Mouse (Mus musculus): ENCODE measurements around the gene Gm20547. TPM values are rescaled to one million over a fixed set of nuclear protein-coding genes. Genes with fewer than 3 reads are reported as not detected.
A peak's percentile ranks its signal among the peaks of the same experiment; 100 is the strongest.

The Gm20547 gene
- polyA plus RNA-seq, 1 experiment from 2014 or later = not detected

- Histone ChIP-seq H3K27ac (no peak within 1 kb of the TSS), H3K4me1 (peaks cover 3% of the 10 kb centered on the region; the same call in 1 of the 2 replicates), H3K36me3 (replicated peaks) (peaks cover 5% of the 10 kb centered on the region; the same call in 1 of the 2 replicates), H3K9me3 (no peaks in the 10 kb centered on the region), H3K4me2 (no peak within 1 kb of the TSS), H3K4me3 (replicated peaks) (no peak within 1 kb of the TSS), H3K27me3 (peaks cover 9% of the 10 kb centered on the region; the same call in 1 of the 2 replicates), H3K9ac (no peak within 1 kb of the TSS)
- WGBS = 76% methylated on average over 8 of the region's 8 CpGs
- ATAC-seq (ENCODE audit: low FRiP score) = no peak
Observed at GRCm38 (mm10) chr17:34862416-34863081, 19.3 kb downstream of the Gm20547 start, which contains the start of gene Cfb. Gene Cfb, minus strand, starts transcription at chr17:34862518.

- WGBS = 80% methylated on average over 13 of the region's 13 CpGs
- no peak overlapping the region for H3K4me3 ChIP-seq (replicated peaks)
- H3K27me3 ChIP-seq = 0 out of 2 replicates have a peak, but pooled peaks cover 9% of the 10 kb centered on the region
- peaks cover 3% of the 10 kb centered on the region; the same call in 1 of the 2 replicates for H3K4me1 ChIP-seq
- peaks cover 12% of the 10 kb centered on the region; the same call in 1 of the 2 replicates for H3K36me3 ChIP-seq (replicated peaks)
- no peak for ATAC-seq (ENCODE audit: low FRiP score)
- H3K27ac ChIP-seq = no peak overlapping the region
- no peak overlapping the region for H3K4me2 ChIP-seq
- H3K9ac ChIP-seq = no peak overlapping the region
- no peaks in the 10 kb centered on the region for H3K9me3 ChIP-seq
Observed at GRCm38 (mm10) chr17:34861704-34862415, 20.0 kb downstream of the Gm20547 start.

DNA sequence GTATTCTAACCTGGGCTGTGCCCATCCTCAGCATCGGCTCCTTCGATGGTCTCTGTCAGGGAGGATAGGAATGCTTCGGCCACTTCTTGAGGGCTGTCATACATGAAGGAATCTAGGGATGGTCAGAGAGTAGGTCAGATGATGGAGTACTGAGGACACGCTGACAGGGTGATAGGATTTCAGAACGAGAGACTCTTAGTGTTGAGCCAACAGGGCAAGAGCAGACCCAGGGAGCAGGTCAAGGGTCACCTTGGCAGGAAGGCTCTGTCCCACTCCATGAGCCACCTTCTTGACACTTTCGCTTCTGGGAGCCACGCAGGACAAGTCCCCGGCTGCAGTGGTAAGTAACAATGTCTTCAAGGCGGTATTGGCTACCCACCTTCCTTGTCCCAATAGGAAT is 21.3 kb downstream of the Gm20547 start:
- Histone ChIP-seq H3K4me3 (replicated peaks) (no peak overlapping the region), H3K4me2 (no peak overlapping the region), H3K9ac (no peak overlapping the region), H3K27me3 (0 out of 2 replicates have a peak, but pooled peaks cover 9% of the 10 kb centered on the region), H3K9me3 (no peaks in the 10 kb centered on the region), H3K27ac (no peak overlapping the region), H3K36me3 (replicated peaks) (peaks cover 24% of the 10 kb centered on the region), H3K4me1 (peaks cover 3% of the 10 kb centered on the region; the same call in 1 of the 2 replicates)
- ATAC-seq (ENCODE audit: low FRiP score) = no peak
- WGBS = 89% methylated on average over 9 of the region's 9 CpGs

GRCm38 (mm10) chr17:34858670-34859069 is 23.2 kb downstream of the Gm20547 start:
- H3K4me2 ChIP-seq = no peak overlapping the region
- peaks cover 41% of the 10 kb centered on the region for H3K36me3 ChIP-seq (replicated peaks)
- no peak overlapping the region for H3K9ac ChIP-seq
- H3K4me3 ChIP-seq (replicated peaks) = no peak overlapping the region
- no peaks in the 10 kb centered on the region for H3K4me1 ChIP-seq
- WGBS = 89% methylated on average over 4 of the region's 4 CpGs
- 0 out of 2 replicates have a peak, but pooled peaks cover 9% of the 10 kb centered on the region for H3K27me3 ChIP-seq
- H3K9me3 ChIP-seq = no peaks in the 10 kb centered on the region
- H3K27ac ChIP-seq = no peak overlapping the region
- no peak for ATAC-seq (ENCODE audit: low FRiP score)

- Histone ChIP-seq H3K27me3 (no peaks in the 10 kb centered on the region), H3K27ac (no peak overlapping the region), H3K4me2 (no peak overlapping the region), H3K36me3 (replicated peaks) (peaks cover 57% of the 10 kb centered on the region), H3K9me3 (no peaks in the 10 kb centered on the region), H3K4me3 (replicated peaks) (no peak overlapping the region), H3K4me1 (peaks cover 10% of the 10 kb centered on the region), H3K9ac (no peak overlapping the region)
- no peak for ATAC-seq (ENCODE audit: low FRiP score)
- 44% methylated on average over 3 of the region's 3 CpGs for WGBS
Observed at GRCm38 (mm10) chr17:34855825-34856224, 26.0 kb downstream of the Gm20547 start.

GRCm38 (mm10) chr17:34854761-34855160 is 27.1 kb downstream of the Gm20547 start:
- Histone ChIP-seq H3K9ac (no peak overlapping the region), H3K36me3 (replicated peaks) (peaks cover 57% of the 10 kb centered on the region), H3K4me1 (peaks cover 14% of the 10 kb centered on the region), H3K9me3 (no peaks in the 10 kb centered on the region), H3K4me2 (no peak overlapping the region), H3K4me3 (replicated peaks) (no peak overlapping the region), H3K27me3 (no peaks in the 10 kb centered on the region), H3K27ac (no peak overlapping the region)
- WGBS = 74% methylated on average over 3 of the region's 3 CpGs
- no peak for ATAC-seq (ENCODE audit: low FRiP score)

GRCm38 (mm10) chr17:34853511-34853910 is 28.3 kb downstream of the Gm20547 start:
- WGBS = 83% methylated on average over 8 of the region's 8 CpGs
- peaks cover 22% of the 10 kb centered on the region for H3K4me1 ChIP-seq
- H3K9ac ChIP-seq = no peak overlapping the region
- no peak overlapping the region for H3K4me2 ChIP-seq
- H3K36me3 ChIP-seq (replicated peaks) = peaks cover 57% of the 10 kb centered on the region
- no peak overlapping the region for H3K4me3 ChIP-seq (replicated peaks)
- no peak overlapping the region for H3K27ac ChIP-seq
- H3K9me3 ChIP-seq = no peaks in the 10 kb centered on the region
- no peak for ATAC-seq (ENCODE audit: low FRiP score)
- H3K27me3 ChIP-seq = no peaks in the 10 kb centered on the region

GRCm38 (mm10) chr17:34850517-34851125 is 31.2 kb downstream of the Gm20547 start:
- Histone ChIP-seq H3K27ac (peak overlapping the region; percentile 44; the same call in 1 of the 2 replicates), H3K27me3 (no peaks in the 10 kb centered on the region), H3K4me1 (peaks cover 22% of the 10 kb centered on the region), H3K36me3 (replicated peaks) (peaks cover 60% of the 10 kb centered on the region), H3K9me3 (no peaks in the 10 kb centered on the region), H3K9ac (peak overlapping the region; percentile 88), H3K4me2 (peak overlapping the region; percentile 90), H3K4me3 (replicated peaks) (peak overlapping the region; percentile 75)
- ATAC-seq (ENCODE audit: low FRiP score) = no peak; the same call in none of the 2 replicates
- under 1% methylated on average over 25 of the region's 25 CpGs for WGBS

DNA sequence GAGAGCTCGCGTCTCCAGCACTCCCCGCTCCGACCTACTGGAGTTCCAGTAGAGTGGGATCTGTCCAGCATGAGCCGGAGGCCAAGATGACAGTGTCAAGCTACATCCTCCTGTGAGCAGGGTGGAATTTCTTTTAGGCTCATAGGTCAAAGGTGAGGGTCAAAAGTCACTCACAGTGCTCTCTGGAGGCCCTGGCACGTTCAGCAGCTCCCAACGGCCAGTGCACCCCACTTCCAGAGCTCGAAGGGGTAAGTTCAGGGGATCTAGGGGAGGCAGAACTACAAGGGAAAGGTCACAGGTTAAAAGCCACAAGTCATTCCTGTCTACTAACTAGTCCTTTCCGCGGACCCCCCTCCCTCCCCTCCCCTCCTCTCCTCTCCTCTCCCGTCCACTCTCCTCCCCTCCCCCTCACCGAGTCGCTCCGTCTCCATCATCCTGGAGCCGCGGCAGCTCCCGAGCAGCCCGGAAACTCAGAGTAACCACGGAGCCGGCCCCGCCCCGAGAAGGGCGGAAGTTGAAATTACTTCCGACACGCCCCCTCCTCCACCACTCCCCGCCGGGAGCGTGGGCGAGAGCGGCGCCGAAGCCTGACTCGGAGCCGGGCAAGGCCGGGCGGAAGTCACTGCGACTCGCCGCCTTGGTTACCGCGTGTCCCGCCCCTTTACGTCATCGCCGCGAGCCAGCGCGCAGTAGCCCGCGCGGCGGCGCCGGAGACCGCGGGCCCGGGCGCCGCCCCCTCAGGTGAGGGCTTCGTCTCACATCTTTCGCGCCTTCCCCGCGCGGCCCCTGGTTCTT is 31.9 kb downstream of the Gm20547 start, which contains the start of the genes Skiv2l and Nelfe:
Skiv2l (minus strand) TSS at position 489 of the 795 bp plus-strand sequence.
Nelfe (plus strand) TSS at position 670 of the 795 bp plus-strand sequence.
- peak; percentile 98 for ATAC-seq (ENCODE audit: low FRiP score)
- Histone ChIP-seq H3K4me2 (peak within 1 kb of the TSS; percentile 90), H3K27me3 (no peaks in the 10 kb centered on the region), H3K9me3 (no peaks in the 10 kb centered on the region), H3K36me3 (replicated peaks) (peaks cover 62% of the 10 kb centered on the region), H3K9ac (peak within 1 kb of the TSS; percentile 88), H3K4me3 (replicated peaks) (peak within 1 kb of the TSS; percentile 75), H3K27ac (peak within 1 kb of the TSS; percentile 53), H3K4me1 (peaks cover 22% of the 10 kb centered on the region)
- 2% methylated on average over 58 of the region's 65 CpGs for WGBS

DNA sequence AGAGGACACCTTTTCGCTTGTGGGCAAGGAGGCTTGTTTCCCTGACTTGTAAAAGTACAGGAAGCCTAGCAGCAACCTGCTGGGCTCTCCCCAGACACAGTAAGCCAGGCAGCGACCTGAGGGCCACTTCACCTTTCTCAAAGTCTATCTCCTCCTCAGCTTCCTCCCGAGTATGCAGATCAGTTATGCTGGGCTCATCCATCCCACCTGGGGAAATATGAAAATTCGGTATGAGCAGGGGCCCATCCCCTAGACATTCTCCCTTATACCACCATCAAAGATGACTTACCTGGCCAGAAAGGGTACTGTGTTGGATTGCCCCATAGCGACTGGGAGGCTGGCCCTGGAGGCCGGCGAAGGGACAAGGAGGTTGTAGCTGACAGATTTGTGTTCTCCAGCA is 34.2 kb downstream of the Gm20547 start:
- Histone ChIP-seq H3K4me3 (replicated peaks) (no peak overlapping the region), H3K9ac (no peak overlapping the region), H3K27ac (no peak overlapping the region), H3K4me1 (peaks cover 22% of the 10 kb centered on the region), H3K4me2 (no peak overlapping the region), H3K9me3 (no peaks in the 10 kb centered on the region), H3K36me3 (replicated peaks) (peaks cover 62% of the 10 kb centered on the region), H3K27me3 (no peaks in the 10 kb centered on the region)
- WGBS = 92% methylated on average over 7 of the region's 7 CpGs
- ATAC-seq (ENCODE audit: low FRiP score) = no peak

- Histone ChIP-seq H3K27me3 (no peaks in the 10 kb centered on the region), H3K27ac (no peak overlapping the region), H3K4me2 (no peak overlapping the region), H3K4me3 (replicated peaks) (no peak overlapping the region), H3K9me3 (no peaks in the 10 kb centered on the region), H3K36me3 (replicated peaks) (peaks cover 62% of the 10 kb centered on the region), H3K9ac (no peak overlapping the region), H3K4me1 (peaks cover 22% of the 10 kb centered on the region)
- ATAC-seq (ENCODE audit: low FRiP score) = no peak
- WGBS = 87% methylated on average over 6 of the region's 6 CpGs
Observed at GRCm38 (mm10) chr17:34847192-34847591, 34.6 kb downstream of the Gm20547 start.
